Mouse (Mus musculus): ENCODE results near the gene Rasgrf2.

DNA sequence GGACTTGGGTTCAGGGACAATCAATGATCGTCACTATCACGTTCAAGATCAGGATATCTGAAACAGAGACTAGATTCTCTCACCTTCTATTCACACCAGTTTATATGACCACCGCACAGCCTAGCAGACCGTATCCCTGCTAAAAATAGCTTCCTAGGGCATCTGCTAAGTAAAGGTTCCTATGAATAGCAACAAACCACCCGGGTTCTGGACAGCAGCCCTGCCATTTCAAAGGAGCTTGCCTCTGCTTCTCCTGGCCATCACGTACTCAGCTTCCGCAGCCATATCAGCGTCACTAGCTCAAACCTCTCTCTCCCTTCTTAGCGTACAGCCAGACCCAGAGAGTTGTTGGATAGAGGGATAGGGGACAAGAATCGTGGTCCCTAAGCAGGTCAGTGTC lies 254.1 kb downstream of the Rasgrf2 start:
- no peak for TF ChIP-seq CTCF (IDR thresholded peaks at IDR 0.05; ENCODE audit: low read depth)
- TF ChIP-seq EP300 (IDR thresholded peaks at IDR 0.05; ENCODE audit: low read depth): no peak

Data from liver, postnatal 0 days (tissue).